Mouse (Mus musculus) kidney, embryonic 14.5 days (tissue): ENCODE data around the gene Ptpn21. TPM values are rescaled to one million over a fixed set of nuclear protein-coding genes. Genes with fewer than 3 reads are reported as not detected.

Experiments used
- ATAC-seq: fragments of 200-750 bp; cut with Nextera tagmentation; 2 replicates; pipeline ENCODE4 v1.8.0; 2017; ENCODE audit warnings: moderate number of reproducible peaks, mild to moderate bottlenecking, moderate TSS enrichment, moderate library complexity; ENCODE audit not compliant: low FRiP score, low TSS enrichment
- H3K27ac ChIP-seq: fragments of 300-500 bp; sonication (generic); 2 replicates; pipeline ENCODE4 v1.5.1; 2014; ENCODE audit warnings: low read depth, mild to moderate bottlenecking, low read length, moderate library complexity, mixed read lengths
- H3K27me3 ChIP-seq: fragments of 300-500 bp; sonication (generic); 2 replicates; pipeline ENCODE4 v1.6.1; 2014; ENCODE audit warnings: mild to moderate bottlenecking, low read length; ENCODE audit not compliant: control insufficient read depth, insufficient read depth
- H3K36me3 ChIP-seq: fragments of 300-500 bp; sonication (generic); 2 replicates; pipeline ENCODE4 v1.6.1; 2014; ENCODE audit warnings: low read length, mixed read lengths; ENCODE audit not compliant: control insufficient read depth, insufficient read depth
- H3K4me1 ChIP-seq: fragments of 300-500 bp; sonication (generic); 2 replicates; pipeline ENCODE4 v1.6.1; 2014; ENCODE audit warnings: low read length, mixed read lengths; ENCODE audit not compliant: control insufficient read depth, insufficient read depth
- H3K4me2 ChIP-seq: fragments of 300-500 bp; sonication (generic); replicated peaks from 2 replicates; pipeline ENCODE4 v1.6.1; 2014; ENCODE audit warnings: low read depth, mild to moderate bottlenecking, low read length
- H3K4me3 ChIP-seq: fragments of 300-500 bp; sonication (generic); 2 replicates; pipeline ENCODE4 v1.5.1; 2014; ENCODE audit warnings: mild to moderate bottlenecking, low read length
- H3K9ac ChIP-seq: fragments of 300-500 bp; sonication (generic); 2 replicates; pipeline ENCODE4 v1.6.1; 2014; ENCODE audit warnings: low read depth, mild to moderate bottlenecking, low read length, moderate library complexity
- H3K9me3 ChIP-seq: fragments of 300-500 bp; sonication (generic); 2 replicates; pipeline ENCODE4 v1.6.1; 2016; ENCODE audit warnings: low read length; ENCODE audit not compliant: control insufficient read depth
- WGBS: fragments of 180-500 bp; shearing (Covaris S2); extraction: QIAGEN DNeasy Blood & Tissue Kit; methylation state at CpG from one replicate; pipeline ENCODE4 v1.1.7; 2014; 5-methylcytosine and 5-hydroxymethylcytosine counted together
- polyA plus RNA-seq: library from polyadenylated mRNA; unstranded; fragments of >200 nt; fragmentation: Nextera tagmentation; extraction: Ambion mirVana; gene quantifications from 2 replicates; pipeline ENCODE4 v1.2.1, GENCODE M21; 2014

Ptpn21 gene
- polyA plus RNA-seq, 1 experiment from 2014 or later: 7.5 TPM

DNA sequence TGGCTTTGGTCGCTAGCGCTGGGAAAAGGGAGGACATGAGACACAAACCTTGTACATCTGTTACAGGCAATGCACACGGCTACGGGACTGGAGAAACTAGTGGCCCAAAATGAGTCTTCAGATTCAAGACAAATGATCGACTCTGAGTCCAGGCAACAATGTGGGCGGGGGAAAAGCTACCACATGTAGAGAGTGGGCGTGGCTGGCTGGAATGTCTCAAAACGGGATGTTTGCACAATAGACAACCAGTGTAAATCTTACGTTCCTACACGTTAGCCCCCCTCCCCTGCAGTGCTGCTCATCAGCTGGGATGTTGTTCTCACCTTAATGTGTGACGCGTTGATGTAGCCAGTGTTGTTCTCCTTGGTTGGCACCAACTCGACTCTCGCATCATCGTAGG lies 55.0 kb downstream of the Ptpn21 start:
- no peak overlapping the region for H3K27ac ChIP-seq
- no peak overlapping the region for H3K4me2 ChIP-seq
- no peak overlapping the region for H3K9ac ChIP-seq
- WGBS: 86% methylated on average over 15 of the region's 15 CpGs
- H3K9me3 ChIP-seq: no peaks in the 10 kb centered on the region
- no peaks in the 10 kb centered on the region for H3K4me1 ChIP-seq
- no peaks in the 10 kb centered on the region for H3K27me3 ChIP-seq
- no peak for ATAC-seq
- peaks cover 25% of the 10 kb centered on the region; the same call in 1 of the 2 replicates for H3K36me3 ChIP-seq
- H3K4me3 ChIP-seq: no peak overlapping the region

DNA sequence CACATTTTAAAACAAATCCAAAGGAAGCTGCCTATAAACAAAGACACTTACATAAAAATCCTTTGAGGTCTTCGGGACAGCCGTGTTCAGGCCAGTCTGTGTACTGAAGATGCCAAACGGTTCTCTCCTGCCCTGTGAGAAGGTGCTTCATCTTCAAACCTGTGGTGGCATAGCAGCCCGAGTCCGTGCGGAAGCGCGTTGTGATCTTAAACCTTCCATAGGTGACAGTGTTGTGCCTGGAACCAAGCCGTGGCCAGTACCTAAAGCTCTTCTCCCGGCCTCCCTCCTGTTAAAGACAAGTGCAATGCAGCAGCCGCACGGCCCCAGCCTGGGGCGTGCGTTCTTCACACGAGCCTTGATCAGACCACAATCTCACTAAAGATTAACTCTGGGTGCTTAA lies 57.3 kb downstream of the Ptpn21 start:
- no peak overlapping the region for H3K4me3 ChIP-seq
- H3K4me2 ChIP-seq: no peak overlapping the region
- ATAC-seq: no peak
- H3K27ac ChIP-seq: no peak overlapping the region
- no peak overlapping the region for H3K9ac ChIP-seq
- peaks cover 25% of the 10 kb centered on the region; the same call in 1 of the 2 replicates for H3K36me3 ChIP-seq
- no peaks in the 10 kb centered on the region for H3K27me3 ChIP-seq
- WGBS: 90% methylated on average over 15 of the region's 15 CpGs
- no peaks in the 10 kb centered on the region for H3K4me1 ChIP-seq
- no peaks in the 10 kb centered on the region for H3K9me3 ChIP-seq

DNA sequence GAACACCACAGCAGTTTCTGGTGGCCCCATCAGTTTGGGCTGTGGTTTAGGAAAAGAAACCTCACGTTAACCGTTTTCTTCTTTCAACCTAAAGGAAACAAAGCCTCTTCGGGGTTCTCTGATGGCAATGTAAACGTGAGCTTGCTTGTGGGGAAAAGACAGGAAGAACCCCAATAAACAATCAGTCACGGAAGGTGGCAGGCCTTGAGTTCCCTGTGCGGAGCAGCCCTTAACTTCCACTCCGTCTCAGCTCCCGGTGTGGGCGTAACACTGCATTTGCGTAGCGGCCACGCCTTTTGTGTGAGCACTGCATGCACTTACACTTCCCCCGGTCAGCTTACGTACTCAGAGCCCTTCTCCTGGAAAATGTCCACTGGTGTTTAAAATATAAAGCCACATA lies 59.9 kb downstream of the Ptpn21 start:
- H3K27me3 ChIP-seq: no peaks in the 10 kb centered on the region
- no peak for ATAC-seq
- no peak overlapping the region for H3K27ac ChIP-seq
- no peaks in the 10 kb centered on the region for H3K4me1 ChIP-seq
- WGBS: 54% methylated on average over 14 of the region's 14 CpGs
- H3K9me3 ChIP-seq: no peaks in the 10 kb centered on the region
- H3K36me3 ChIP-seq: peaks cover 21% of the 10 kb centered on the region; the same call in 1 of the 2 replicates
- H3K4me2 ChIP-seq: no peak overlapping the region
- no peak overlapping the region for H3K9ac ChIP-seq
- no peak overlapping the region for H3K4me3 ChIP-seq

DNA sequence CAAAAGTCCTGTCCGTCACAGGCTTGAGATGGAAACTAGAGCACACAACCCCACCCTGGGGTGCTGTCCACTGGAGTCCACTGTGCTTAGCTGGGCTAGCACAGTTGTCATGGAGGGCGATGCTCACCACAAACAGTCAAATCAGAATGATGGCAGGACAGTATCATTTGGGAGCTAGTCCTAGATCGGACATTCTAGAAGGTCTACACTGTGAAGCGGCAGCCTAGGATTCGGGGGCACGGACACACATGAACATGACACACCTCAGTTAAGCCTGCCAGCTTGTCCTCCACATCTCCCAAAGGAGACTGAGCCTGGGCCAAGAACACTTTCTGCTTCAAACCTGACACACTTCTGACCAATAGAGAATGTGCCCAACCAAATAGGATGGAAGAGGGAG lies 60.3 kb downstream of the Ptpn21 start:
- Histone ChIP-seq H3K27me3 (no peaks in the 10 kb centered on the region), H3K4me3 (no peak overlapping the region), H3K27ac (no peak overlapping the region), H3K9me3 (no peaks in the 10 kb centered on the region), H3K4me1 (no peaks in the 10 kb centered on the region), H3K4me2 (no peak overlapping the region), H3K9ac (no peak overlapping the region), H3K36me3 (peaks cover 16% of the 10 kb centered on the region; the same call in 1 of the 2 replicates)
- ATAC-seq: no peak
- WGBS: 95% methylated on average over 6 of the region's 6 CpGs

- Histone ChIP-seq H3K4me3 (peak overlapping the region; percentile 27), H3K9ac (no peak overlapping the region), H3K27ac (no peak overlapping the region), H3K4me1 (no peaks in the 10 kb centered on the region), H3K36me3 (peaks cover 19% of the 10 kb centered on the region; the same call in 1 of the 2 replicates), H3K9me3 (no peaks in the 10 kb centered on the region), H3K27me3 (no peaks in the 10 kb centered on the region), H3K4me2 (peak overlapping the region; percentile 43)
- 12% methylated on average over 9 of the region's 9 CpGs for WGBS
- ATAC-seq: peak; percentile 95
Observed at GRCm38 (mm10) chr12:98674627-98675143, 62.5 kb downstream of the Ptpn21 start.

DNA sequence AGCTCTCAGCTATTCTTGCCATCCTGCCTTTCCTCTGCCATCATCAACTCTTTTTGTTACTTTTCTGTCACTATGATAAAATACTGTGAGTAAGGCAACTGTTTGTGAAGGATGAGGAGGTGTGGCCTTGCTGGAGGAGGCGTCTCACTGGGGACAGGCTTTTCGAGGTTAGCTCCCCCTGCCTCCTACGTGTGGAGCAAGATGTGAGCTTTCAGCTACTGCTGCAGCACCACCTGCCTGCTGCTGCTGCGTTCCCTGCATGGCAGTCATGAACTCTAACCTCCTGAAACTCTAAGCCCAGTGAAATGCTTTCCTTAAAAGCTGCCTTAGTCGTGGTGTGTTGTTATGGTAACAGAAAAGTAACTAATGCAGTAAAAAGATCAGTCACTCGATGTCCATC lies 63.3 kb downstream of the Ptpn21 start:
- no peak for ATAC-seq
- H3K9me3 ChIP-seq: no peaks in the 10 kb centered on the region
- 58% methylated on average over 6 of the region's 6 CpGs for WGBS
- H3K4me3 ChIP-seq: no peak overlapping the region
- peaks cover 15% of the 10 kb centered on the region; the same call in 1 of the 2 replicates for H3K36me3 ChIP-seq
- no peaks in the 10 kb centered on the region for H3K27me3 ChIP-seq
- H3K4me2 ChIP-seq: no peak overlapping the region
- no peak overlapping the region for H3K27ac ChIP-seq
- H3K4me1 ChIP-seq: no peaks in the 10 kb centered on the region
- no peak overlapping the region for H3K9ac ChIP-seq

GRCm38 (mm10) chr12:98670429-98670828 lies 66.8 kb downstream of the Ptpn21 start:
- 86% methylated on average over 4 of the region's 4 CpGs for WGBS
- Histone ChIP-seq H3K4me3 (no peak overlapping the region), H3K27me3 (no peaks in the 10 kb centered on the region), H3K36me3 (peaks cover 7% of the 10 kb centered on the region; the same call in 1 of the 2 replicates), H3K4me2 (no peak overlapping the region), H3K9ac (no peak overlapping the region), H3K27ac (no peak overlapping the region), H3K9me3 (no peaks in the 10 kb centered on the region), H3K4me1 (no peaks in the 10 kb centered on the region)
- no peak for ATAC-seq

- H3K36me3 ChIP-seq: peaks cover 7% of the 10 kb centered on the region; the same call in 1 of the 2 replicates
- no peaks in the 10 kb centered on the region for H3K4me1 ChIP-seq
- H3K9me3 ChIP-seq: no peaks in the 10 kb centered on the region
- H3K4me2 ChIP-seq: no peak overlapping the region
- H3K27ac ChIP-seq: no peak overlapping the region
- 91% methylated on average over 5 of the region's 5 CpGs for WGBS
- no peak for ATAC-seq
- H3K9ac ChIP-seq: no peak overlapping the region
- H3K4me3 ChIP-seq: no peak overlapping the region
- no peaks in the 10 kb centered on the region for H3K27me3 ChIP-seq
Observed at GRCm38 (mm10) chr12:98669864-98670263, 67.3 kb downstream of the Ptpn21 start.

- 88% methylated on average over 10 of the region's 10 CpGs for WGBS
- Histone ChIP-seq H3K27me3 (no peaks in the 10 kb centered on the region), H3K4me2 (no peak overlapping the region), H3K9me3 (no peaks in the 10 kb centered on the region), H3K4me1 (no peaks in the 10 kb centered on the region), H3K36me3 (peaks cover 7% of the 10 kb centered on the region; the same call in 1 of the 2 replicates), H3K4me3 (no peak overlapping the region), H3K27ac (no peak overlapping the region), H3K9ac (no peak overlapping the region)
- no peak for ATAC-seq
Observed at GRCm38 (mm10) chr12:98669086-98669485, 68.1 kb downstream of the Ptpn21 start.
